Mouse (Mus musculus): ENCODE data around the gene Ephb1. TPM values are rescaled to one million over a fixed set of nuclear protein-coding genes. Genes with fewer than 3 reads are reported as not detected.

Ephb1 gene
- polyA plus RNA-seq, 1 experiment: 3.0 TPM

DNA sequence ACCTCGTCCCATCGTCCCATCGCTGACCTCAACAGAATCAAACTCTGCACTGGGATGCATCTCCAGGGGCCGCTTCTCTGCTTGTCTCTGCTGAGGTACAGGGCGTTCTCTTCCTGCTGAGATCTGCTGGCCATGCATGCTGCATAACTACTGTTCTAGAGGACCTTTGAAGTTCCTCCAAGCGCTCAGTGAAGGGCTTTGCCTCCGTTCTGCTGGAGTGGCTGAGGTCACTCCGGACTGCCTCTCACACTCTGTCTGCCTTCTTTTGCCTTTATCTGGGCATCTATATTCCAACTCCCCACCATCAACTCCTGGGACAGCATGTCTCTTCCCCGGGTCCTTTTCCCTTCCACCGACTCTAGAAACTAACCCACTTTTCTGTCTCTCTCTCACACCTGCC is 352.3 kb downstream of the Ephb1 start:
- Histone ChIP-seq H3K36me3 (ENCODE audit: control insufficient read depth, insufficient read depth, low read length) (no peaks in the 10 kb centered on the region), H3K27ac (ENCODE audit: control insufficient read depth, insufficient read depth, low read depth, low read length) (no peak overlapping the region), H3K4me1 (ENCODE audit: control insufficient read depth, insufficient read depth, low read length) (no peaks in the 10 kb centered on the region), H3K4me3 (ENCODE audit: control insufficient read depth, low read depth, low read length) (no peak overlapping the region), H3K27me3 (ENCODE audit: control insufficient read depth, insufficient read depth, low read length) (no peaks in the 10 kb centered on the region)
- TF ChIP-seq CTCF (IDR thresholded peaks at IDR 0.05; ENCODE audit: control insufficient read depth, insufficient read depth, insufficient replicate concordance, low read depth, low read length) (no peak), POLR2A (IDR thresholded peaks at IDR 0.05; ENCODE audit: control insufficient read depth, low read depth, low read length) (no peak)

GRCm38 (mm10) chr9:102001633-102002165 is 352.8 kb downstream of the Ephb1 start:
- Histone ChIP-seq H3K27ac (ENCODE audit: control insufficient read depth, insufficient read depth, low read depth, low read length) (no peak overlapping the region), H3K4me3 (ENCODE audit: control insufficient read depth, low read depth, low read length) (no peak overlapping the region), H3K27me3 (ENCODE audit: control insufficient read depth, insufficient read depth, low read length) (no peaks in the 10 kb centered on the region), H3K36me3 (ENCODE audit: control insufficient read depth, insufficient read depth, low read length) (no peaks in the 10 kb centered on the region), H3K4me1 (ENCODE audit: control insufficient read depth, insufficient read depth, low read length) (no peaks in the 10 kb centered on the region)
- TF ChIP-seq CTCF (IDR thresholded peaks at IDR 0.05; ENCODE audit: control insufficient read depth, insufficient read depth, insufficient replicate concordance, low read depth, low read length) (no peak), POLR2A (IDR thresholded peaks at IDR 0.05; ENCODE audit: control insufficient read depth, low read depth, low read length) (no peak)

DNA sequence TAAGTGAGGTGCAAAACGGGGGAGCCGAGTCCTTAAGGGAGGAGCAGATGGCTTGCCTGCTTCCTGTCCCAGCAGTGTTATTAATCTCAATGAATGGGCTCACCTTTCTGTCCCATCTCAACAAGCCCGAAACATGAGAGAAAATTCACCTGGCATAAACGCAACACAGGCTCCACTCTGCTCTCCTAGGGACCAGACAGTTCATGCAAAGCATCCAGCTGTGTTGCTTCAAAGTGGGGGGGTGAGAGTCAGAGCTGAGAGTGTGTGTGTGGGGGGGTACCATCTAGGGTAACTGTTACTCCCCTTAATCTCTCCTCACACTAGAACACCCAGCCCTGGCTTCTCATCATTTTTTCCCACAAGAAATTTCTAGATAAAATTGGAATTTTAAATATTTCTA is 354.8 kb downstream of the Ephb1 start:
- Histone ChIP-seq H3K4me1 (ENCODE audit: control insufficient read depth, insufficient read depth, low read length) (no peaks in the 10 kb centered on the region), H3K27ac (ENCODE audit: control insufficient read depth, insufficient read depth, low read depth, low read length) (no peak overlapping the region), H3K36me3 (ENCODE audit: control insufficient read depth, insufficient read depth, low read length) (no peaks in the 10 kb centered on the region), H3K27me3 (ENCODE audit: control insufficient read depth, insufficient read depth, low read length) (no peaks in the 10 kb centered on the region), H3K4me3 (ENCODE audit: control insufficient read depth, low read depth, low read length) (no peak overlapping the region)
- TF ChIP-seq POLR2A (IDR thresholded peaks at IDR 0.05; ENCODE audit: control insufficient read depth, low read depth, low read length) (no peak), CTCF (IDR thresholded peaks at IDR 0.05; ENCODE audit: control insufficient read depth, insufficient read depth, insufficient replicate concordance, low read depth, low read length) (no peak)

DNA sequence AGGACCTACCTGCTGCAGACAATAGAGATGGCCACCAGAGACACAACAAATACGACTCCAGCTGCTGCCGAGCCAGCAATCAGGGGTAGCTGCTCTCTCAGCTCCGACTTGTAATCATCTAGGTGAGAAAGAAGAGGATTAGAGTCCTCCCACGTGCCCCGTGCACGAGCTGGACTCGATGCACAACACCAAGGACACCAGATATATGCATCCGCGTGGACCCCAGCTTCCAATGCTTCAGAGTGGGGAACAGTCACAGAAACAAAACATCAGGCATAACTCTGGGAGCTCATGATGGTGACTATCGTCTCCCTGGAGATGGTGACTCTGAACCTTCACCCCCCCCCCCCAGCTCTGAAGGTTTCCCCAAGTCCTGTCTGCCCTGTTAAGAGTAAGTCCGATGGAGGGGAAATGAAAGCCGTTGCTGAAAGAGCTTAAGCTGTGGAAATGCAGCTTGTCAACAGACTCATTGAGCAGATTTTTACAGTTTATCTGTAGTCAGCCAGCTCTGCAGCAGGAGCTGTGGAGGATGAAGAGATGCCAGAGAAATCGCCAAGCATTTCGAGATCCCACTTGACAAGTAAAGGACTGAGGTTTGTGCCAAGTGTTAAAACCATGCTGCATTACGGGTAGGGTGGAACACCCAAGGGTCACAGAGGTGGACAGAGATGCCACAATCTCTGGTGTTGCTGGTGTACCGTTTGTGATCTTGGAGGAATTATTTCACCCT is 357.6 kb downstream of the Ephb1 start:
- H3K4me1 ChIP-seq (ENCODE audit: control insufficient read depth, insufficient read depth, low read length): no peaks in the 10 kb centered on the region
- H3K27me3 ChIP-seq (ENCODE audit: control insufficient read depth, insufficient read depth, low read length): no peaks in the 10 kb centered on the region
- TF ChIP-seq POLR2A (IDR thresholded peaks at IDR 0.05; ENCODE audit: control insufficient read depth, low read depth, low read length) (no peak), CTCF (IDR thresholded peaks at IDR 0.05; ENCODE audit: control insufficient read depth, insufficient read depth, insufficient replicate concordance, low read depth, low read length) (no peak)
- H3K36me3 ChIP-seq (ENCODE audit: control insufficient read depth, insufficient read depth, low read length): no peaks in the 10 kb centered on the region
- no peak overlapping the region for H3K4me3 ChIP-seq (ENCODE audit: control insufficient read depth, low read depth, low read length)
- no peak overlapping the region for H3K27ac ChIP-seq (ENCODE audit: control insufficient read depth, insufficient read depth, low read depth, low read length)

- Histone ChIP-seq H3K27me3 (ENCODE audit: control insufficient read depth, insufficient read depth, low read length) (no peaks in the 10 kb centered on the region), H3K4me1 (ENCODE audit: control insufficient read depth, insufficient read depth, low read length) (no peaks in the 10 kb centered on the region), H3K27ac (ENCODE audit: control insufficient read depth, insufficient read depth, low read depth, low read length) (no peak overlapping the region), H3K4me3 (ENCODE audit: control insufficient read depth, low read depth, low read length) (no peak overlapping the region), H3K36me3 (ENCODE audit: control insufficient read depth, insufficient read depth, low read length) (no peaks in the 10 kb centered on the region)
- no peak for TF ChIP-seq CTCF (IDR thresholded peaks at IDR 0.05; ENCODE audit: control insufficient read depth, insufficient read depth, insufficient replicate concordance, low read depth, low read length)
Measured at GRCm38 (mm10) chr9:101996183-101996582, 358.3 kb downstream of the Ephb1 start.

DNA sequence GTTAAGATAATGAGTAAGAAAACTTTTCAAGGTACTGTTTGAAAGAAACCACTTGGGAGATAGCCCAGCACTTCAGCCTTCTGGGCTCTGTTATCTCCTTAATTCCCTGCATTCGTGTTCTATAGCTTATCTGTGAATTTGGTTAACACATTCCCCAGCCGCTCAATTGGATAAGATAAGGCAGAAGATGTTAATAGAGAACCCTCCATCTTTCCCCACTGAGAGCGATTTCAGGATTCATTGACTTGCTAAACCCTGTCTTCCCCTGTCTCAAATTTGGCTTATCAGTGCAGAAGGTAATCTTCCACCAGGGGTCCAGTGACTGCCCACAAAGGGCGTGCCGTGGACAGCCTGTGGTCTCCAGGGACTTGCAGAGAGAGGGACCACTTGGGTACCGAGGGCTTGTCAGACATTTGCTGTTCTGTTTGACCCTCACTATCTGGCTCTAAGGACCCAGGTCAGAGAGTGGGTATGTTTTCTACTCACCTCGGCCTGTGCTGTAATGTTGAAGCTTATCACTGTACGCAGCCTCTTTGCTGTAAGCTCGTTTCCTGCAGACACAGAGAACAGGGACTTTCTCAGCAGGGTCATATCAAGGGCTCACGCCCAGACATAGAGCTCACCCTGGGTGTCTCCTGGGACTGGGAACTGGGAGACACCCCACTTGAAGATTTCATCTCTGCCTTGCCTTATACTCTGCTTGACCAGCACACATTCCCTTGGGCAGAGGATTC is 358.9 kb downstream of the Ephb1 start:
- Histone ChIP-seq H3K4me1 (ENCODE audit: control insufficient read depth, insufficient read depth, low read length) (no peaks in the 10 kb centered on the region), H3K4me3 (ENCODE audit: control insufficient read depth, low read depth, low read length) (no peak overlapping the region), H3K27ac (ENCODE audit: control insufficient read depth, insufficient read depth, low read depth, low read length) (no peak overlapping the region), H3K27me3 (ENCODE audit: control insufficient read depth, insufficient read depth, low read length) (no peaks in the 10 kb centered on the region), H3K36me3 (ENCODE audit: control insufficient read depth, insufficient read depth, low read length) (no peaks in the 10 kb centered on the region)
- TF ChIP-seq CTCF (IDR thresholded peaks at IDR 0.05; ENCODE audit: control insufficient read depth, insufficient read depth, insufficient replicate concordance, low read depth, low read length) (no peak), POLR2A (IDR thresholded peaks at IDR 0.05; ENCODE audit: control insufficient read depth, low read depth, low read length) (no peak)

GRCm38 (mm10) chr9:101994086-101994485 is 360.4 kb downstream of the Ephb1 start:
- Histone ChIP-seq H3K27me3 (ENCODE audit: control insufficient read depth, insufficient read depth, low read length) (no peaks in the 10 kb centered on the region), H3K36me3 (ENCODE audit: control insufficient read depth, insufficient read depth, low read length) (no peaks in the 10 kb centered on the region), H3K4me3 (ENCODE audit: control insufficient read depth, low read depth, low read length) (no peak overlapping the region), H3K27ac (ENCODE audit: control insufficient read depth, insufficient read depth, low read depth, low read length) (no peak overlapping the region), H3K4me1 (ENCODE audit: control insufficient read depth, insufficient read depth, low read length) (no peaks in the 10 kb centered on the region)
- no peak for TF ChIP-seq POLR2A (IDR thresholded peaks at IDR 0.05; ENCODE audit: control insufficient read depth, low read depth, low read length)
- TF ChIP-seq CTCF (IDR thresholded peaks at IDR 0.05; ENCODE audit: control insufficient read depth, insufficient read depth, insufficient replicate concordance, low read depth, low read length): no peak
